Mouse (Mus musculus) cerebellum, adult 2 months (tissue): ENCODE results near the gene Gnptg. TPM values are rescaled to one million over a fixed set of nuclear protein-coding genes. Genes with fewer than 3 reads are reported as not detected.

Source experiments
- DNase-seq, 2 experiments: peaks; one replicate each; pipeline ENCODE4 v3.0.0; 2021
- H3K27ac ChIP-seq: fragments of 200-500 bp; 2 replicates; pipeline ENCODE4 v1.5.1; 2012; ENCODE audit warnings: low read length, control low read depth, inconsistent platforms; ENCODE audit not compliant: insufficient read depth
- H3K27me3 ChIP-seq: fragments of 200-500 bp; 2 replicates; pipeline ENCODE4 v1.6.1; 2012; ENCODE audit warnings: inconsistent platforms, mild to moderate bottlenecking, low read length, moderate library complexity; ENCODE audit not compliant: control insufficient read depth, insufficient read depth
- H3K4me1 ChIP-seq: fragments of 200-500 bp; 2 replicates; pipeline ENCODE4 v1.6.1; 2011; ENCODE audit warnings: low read length; ENCODE audit not compliant: control insufficient read depth, insufficient read depth
- H3K4me3 ChIP-seq: fragments of 200-500 bp; replicated peaks from 2 replicates; pipeline ENCODE3; 2011; ENCODE audit warnings: mild to moderate bottlenecking, low read depth, low read length, control low read depth; ENCODE audit not compliant: insufficient read depth
- CTCF ChIP-seq: fragments of 200-500 bp; IDR thresholded peaks from 2 replicates; pipeline ENCODE4 v1.5.1; 2011; ENCODE audit warnings: low read depth, mild to moderate bottlenecking, control low read depth, low read length, moderate library complexity, borderline replicate concordance; ENCODE audit not compliant: insufficient read depth
- POLR2A ChIP-seq: fragments of 200-500 bp; IDR thresholded peaks from 2 replicates; pipeline ENCODE4 v1.6.1; 2011; ENCODE audit warnings: low read length, control low read depth, borderline replicate concordance; ENCODE audit not compliant: insufficient read depth
- WGBS: fragments of 180-500 bp; shearing (Covaris S2); methylation state at CpG from one replicate; pipeline ENCODE4 v1.1.7; 2018; 5-methylcytosine and 5-hydroxymethylcytosine counted together
- polyA plus RNA-seq: library from polyadenylated mRNA; depleted of rRNA; stranded (reverse); fragments of >200 nt; gene quantifications from 2 replicates; pipeline ENCODE4 v1.2.3, GENCODE M21; 2012

Gnptg gene
- polyA plus RNA-seq, 1 experiment, result 131 TPM

DNA sequence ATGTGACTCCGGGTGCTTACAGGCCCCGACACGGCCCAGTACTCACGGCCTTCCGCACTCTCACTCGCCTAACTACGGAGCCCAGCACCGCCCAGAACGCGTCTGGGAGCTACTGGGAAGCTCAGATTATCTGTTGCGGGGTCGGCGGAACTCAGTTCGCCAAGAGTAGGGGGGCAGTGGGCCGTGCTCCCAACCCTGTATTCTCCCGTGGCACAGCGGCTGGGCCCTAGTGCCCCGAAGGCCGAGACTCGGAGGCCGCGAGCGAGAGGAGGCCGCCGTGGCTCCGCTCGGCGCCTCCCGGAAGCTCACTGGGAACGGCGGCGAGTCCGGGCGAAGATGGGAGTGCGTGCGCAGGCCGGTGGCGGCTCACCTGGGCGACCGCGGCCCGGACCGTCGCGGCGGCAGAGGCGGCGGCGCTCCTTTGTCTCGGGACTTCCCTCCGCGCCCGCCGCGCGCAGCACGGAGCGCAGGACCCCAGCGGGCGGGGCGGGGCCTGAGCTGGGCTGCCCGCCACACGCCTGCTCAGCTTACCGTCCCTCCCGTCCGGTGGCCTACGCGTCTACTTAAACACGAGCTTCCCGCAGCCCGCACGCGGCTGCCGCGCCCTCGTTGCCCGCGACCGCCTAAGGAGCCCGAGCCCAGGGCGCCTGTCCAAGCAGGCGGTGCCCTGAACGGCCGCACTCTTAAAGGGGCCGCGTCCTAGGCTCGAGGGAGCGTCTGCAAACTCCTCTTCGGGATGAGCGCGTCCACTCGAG, 33.2 kb upstream of the Gnptg start:
- peak; percentile 51; the same call in 1 of the 2 replicates for TF ChIP-seq POLR2A
- no peak for TF ChIP-seq CTCF
- peak in 1 of 2 experiments; percentile 97 for DNase-seq
- 1% methylated on average over 92 of the region's 92 CpGs for WGBS
- Histone ChIP-seq H3K27ac (peak overlapping the region; percentile 94), H3K27me3 (no peaks in the 10 kb centered on the region), H3K4me3 (peak overlapping the region; percentile 63), H3K4me1 (peaks cover 11% of the 10 kb centered on the region; the same call in 1 of the 2 replicates)

DNA sequence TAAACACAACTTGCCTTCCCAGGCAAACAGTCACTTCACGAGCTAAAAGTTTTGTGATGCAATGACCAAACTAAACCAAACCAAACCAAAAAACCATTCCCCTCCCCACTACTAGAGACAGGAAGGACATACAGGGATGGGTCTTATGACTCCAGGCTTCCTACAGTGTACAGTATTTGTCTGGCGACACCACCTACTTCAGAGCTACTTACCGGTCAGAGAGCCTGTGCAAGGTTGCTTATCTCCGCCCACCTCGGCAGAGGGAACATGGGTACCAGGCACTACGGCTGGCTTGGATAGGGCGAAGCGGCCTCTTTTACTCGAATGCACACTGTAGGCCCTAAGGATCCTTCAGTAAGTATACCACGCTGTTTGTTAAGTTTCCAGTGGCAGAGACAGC, 32.4 kb upstream of the Gnptg start:
- Histone ChIP-seq H3K27me3 (no peaks in the 10 kb centered on the region), H3K4me1 (peaks cover 11% of the 10 kb centered on the region; the same call in 1 of the 2 replicates), H3K4me3 (peak overlapping the region; percentile 63), H3K27ac (no peak overlapping the region)
- 2% methylated on average over 10 of the region's 10 CpGs for WGBS
- TF ChIP-seq CTCF (no peak), POLR2A (no peak)
- DNase-seq, result no peak

DNA sequence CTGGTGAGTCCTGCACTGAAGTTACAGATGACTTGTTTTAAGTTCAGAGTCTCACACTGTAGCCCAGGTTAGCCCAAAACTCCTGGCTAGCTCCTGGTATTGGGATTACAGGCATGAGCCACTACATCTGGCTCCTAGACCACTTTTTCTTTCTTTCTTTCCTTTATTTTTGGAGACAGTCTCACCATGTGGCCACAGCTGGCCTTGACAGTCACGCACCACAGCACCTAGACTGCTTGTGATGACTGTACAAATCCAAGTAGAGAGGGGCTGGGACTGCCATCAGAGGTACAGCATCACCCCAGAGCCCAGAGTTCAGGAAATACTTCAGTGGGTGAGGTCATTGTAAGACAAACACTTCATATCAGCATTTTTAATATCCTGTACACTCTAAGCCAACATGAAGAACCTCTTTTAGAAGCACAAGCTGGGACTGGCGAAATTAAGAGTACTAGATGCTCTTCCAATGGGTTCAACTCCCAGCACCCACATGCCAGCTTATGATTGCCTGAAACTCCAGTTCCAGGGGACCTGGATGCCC, 30.9 kb upstream of the Gnptg start:
- no peak overlapping the region for H3K27ac ChIP-seq
- no peak overlapping the region for H3K4me3 ChIP-seq
- peaks cover 11% of the 10 kb centered on the region; the same call in 1 of the 2 replicates for H3K4me1 ChIP-seq
- no peaks in the 10 kb centered on the region for H3K27me3 ChIP-seq
- TF ChIP-seq POLR2A, result no peak
- no peak for TF ChIP-seq CTCF
- 61% methylated on average over 2 of the region's 2 CpGs for WGBS
- no peak for DNase-seq

DNA sequence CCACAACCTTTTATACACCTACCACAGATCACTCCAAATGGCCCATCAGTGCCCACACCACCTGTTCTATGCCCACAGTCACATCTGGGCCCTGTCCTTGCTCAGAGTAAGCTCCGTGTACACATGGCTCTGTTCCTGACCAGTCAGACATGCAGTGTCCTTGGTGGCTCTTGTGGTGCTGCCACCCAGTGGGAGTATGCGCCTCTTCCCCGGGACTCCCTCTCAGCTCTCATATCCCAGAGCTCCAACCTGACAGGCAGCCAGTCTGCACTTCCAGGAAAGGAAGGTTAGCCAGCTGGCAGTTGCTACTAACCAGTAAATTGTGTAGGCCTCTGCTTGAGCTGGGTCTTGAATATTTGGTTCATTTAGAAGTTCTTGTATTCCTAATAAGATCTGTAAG, 24.5 kb upstream of the Gnptg start:
- no peak overlapping the region for H3K4me3 ChIP-seq
- 6% methylated on average over 3 of the region's 3 CpGs for WGBS

DNA sequence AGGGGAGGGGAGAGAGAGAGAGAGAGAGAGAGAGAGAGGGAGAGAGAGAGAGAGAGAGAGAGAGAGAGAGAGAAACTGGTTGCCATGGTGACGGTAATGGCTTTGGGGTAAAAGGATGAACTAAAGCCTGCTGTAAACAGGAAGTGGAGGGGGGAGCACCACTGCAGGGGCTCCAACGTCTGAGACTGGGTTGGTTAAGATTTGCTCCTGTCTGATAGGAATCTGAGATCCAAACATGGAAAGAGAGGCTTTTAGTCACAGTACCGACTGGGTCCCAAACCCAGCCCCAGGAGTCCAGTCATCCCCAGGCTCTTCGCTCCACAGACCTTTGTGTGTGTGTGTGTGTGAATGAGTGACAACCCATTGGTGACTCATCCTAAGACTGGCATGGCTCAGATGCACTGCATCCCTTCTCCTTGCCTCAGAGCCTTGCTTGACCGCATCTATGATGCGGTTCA, 17.9 kb upstream of the Gnptg start:
- no peak for DNase-seq
- Histone ChIP-seq H3K4me3 (no peak overlapping the region), H3K4me1 (no peaks in the 10 kb centered on the region), H3K27ac (no peak overlapping the region), H3K27me3 (no peaks in the 10 kb centered on the region; the same call in 1 of the 2 replicates)
- WGBS, result 54% methylated on average over 6 of the region's 6 CpGs
- no peak for TF ChIP-seq POLR2A
- no peak for TF ChIP-seq CTCF

More for the DNA sequence above, 24.5 kb upstream of the Gnptg start:
- Histone ChIP-seq H3K4me1 (0 out of 2 replicates have a peak, but pooled peaks cover 1% of the 10 kb centered on the region), H3K27me3 (no peaks in the 10 kb centered on the region), H3K27ac (no peak overlapping the region)
- TF ChIP-seq POLR2A (no peak), CTCF (peak; percentile 48; the same call in 1 of the 2 replicates)
- peak; percentile 40 to 45 for DNase-seq

DNA sequence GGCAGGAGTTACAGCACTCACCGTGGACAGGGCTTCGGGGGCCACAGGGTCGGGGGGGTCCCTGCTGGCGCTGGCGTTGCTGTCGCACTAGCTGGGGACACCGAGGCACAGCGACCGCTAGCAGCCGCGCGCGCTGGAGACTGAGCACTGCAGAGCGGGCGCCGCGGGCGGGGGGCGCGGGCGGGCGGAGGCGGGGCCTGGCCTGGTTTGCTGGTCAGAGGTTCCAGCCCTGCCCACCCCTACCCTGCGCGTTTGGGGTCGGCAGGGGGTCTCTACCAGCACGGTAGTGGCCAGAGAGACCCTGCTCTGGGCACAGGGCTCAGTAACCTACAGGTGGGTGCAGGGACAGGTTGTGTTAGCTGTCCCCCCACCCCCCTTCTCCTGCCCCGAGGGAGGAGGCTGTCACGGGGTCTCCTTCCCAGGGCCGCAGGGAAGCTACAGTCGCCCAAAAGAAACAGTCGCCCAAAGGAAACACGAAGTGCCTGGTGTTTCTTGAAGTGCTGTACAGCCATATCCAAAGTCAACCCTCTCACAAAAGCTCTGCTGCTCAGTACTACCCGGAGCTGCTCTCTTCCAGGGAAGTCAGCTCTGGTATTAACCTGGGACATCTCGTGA, 16.3 kb upstream of the Gnptg start, which contains the start of gene Baiap3:
Gene Baiap3, minus strand, starts transcription at position 225 of the 615 bp plus-strand sequence.
- no peak within 1 kb of the TSS for H3K27ac ChIP-seq
- no peaks in the 10 kb centered on the region; the same call in 1 of the 2 replicates for H3K27me3 ChIP-seq
- no peak within 1 kb of the TSS for H3K4me3 ChIP-seq
- TF ChIP-seq POLR2A, result no peak
- no peak for TF ChIP-seq CTCF
- no peaks in the 10 kb centered on the region for H3K4me1 ChIP-seq
- 6% methylated on average over 31 of the region's 35 CpGs for WGBS
- no peak for DNase-seq

DNA sequence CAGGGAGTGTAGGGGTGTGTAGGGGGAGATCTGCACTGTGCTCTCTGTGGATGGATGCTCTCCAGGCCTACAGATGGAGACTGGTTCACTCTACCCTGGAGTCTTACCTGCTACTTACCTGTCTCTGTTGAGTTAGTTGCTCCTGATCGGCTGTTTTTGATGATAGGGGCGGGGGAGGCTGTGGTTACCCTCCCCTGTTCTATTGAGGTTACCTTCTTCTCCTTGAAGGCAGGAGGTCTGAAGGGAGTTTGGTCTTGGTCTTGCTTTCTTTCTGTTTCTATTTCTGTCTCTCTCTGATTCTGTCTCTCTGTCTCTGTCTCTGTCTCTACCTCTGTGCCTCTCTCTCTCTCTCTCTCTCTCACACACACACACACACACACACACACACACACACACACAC, 15.2 kb upstream of the Gnptg start:
- Histone ChIP-seq H3K4me3 (no peak overlapping the region), H3K27me3 (no peaks in the 10 kb centered on the region; the same call in 1 of the 2 replicates), H3K27ac (no peak overlapping the region), H3K4me1 (peaks cover 5% of the 10 kb centered on the region)
- DNase-seq, result no peak
- no peak for TF ChIP-seq POLR2A
- no peak for TF ChIP-seq CTCF
- 72% methylated on average over 2 of the region's 2 CpGs for WGBS

DNA sequence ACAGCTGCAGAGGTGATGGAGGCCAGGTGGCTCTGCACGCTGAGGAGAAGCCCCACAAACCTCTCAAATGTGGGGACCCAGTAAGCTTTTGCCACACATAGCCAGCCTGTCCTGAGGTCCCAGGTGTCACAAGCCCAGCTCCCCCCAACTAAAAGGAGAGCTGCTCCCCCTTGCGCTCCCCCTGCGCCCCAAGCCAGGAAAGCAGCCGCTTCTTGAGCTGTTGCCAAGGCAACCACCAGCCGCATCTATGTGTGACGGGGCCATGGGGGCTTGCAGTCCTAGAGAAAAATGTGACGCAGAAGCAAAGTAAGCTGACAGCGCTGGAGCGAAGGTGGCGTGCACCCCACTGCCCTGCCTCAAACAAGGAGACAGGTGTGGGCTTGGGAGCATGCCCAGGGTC, 13.8 kb upstream of the Gnptg start:
- peaks cover 7% of the 10 kb centered on the region for H3K4me1 ChIP-seq
- no peak overlapping the region for H3K4me3 ChIP-seq
- H3K27ac ChIP-seq, result no peak overlapping the region
- no peak for DNase-seq
- H3K27me3 ChIP-seq, result no peaks in the 10 kb centered on the region; the same call in 1 of the 2 replicates
- TF ChIP-seq CTCF (no peak), POLR2A (no peak)
- WGBS, result 10% methylated on average over 10 of the region's 10 CpGs
